Mouse (Mus musculus) MEL (cell line): ENCODE measurements around the gene Dnajc9.

Experiments used
- ETS1 ChIP-seq: IDR thresholded peaks from 2 replicates; pipeline ENCODE4 v1.6.1; 2012; ENCODE audit warnings: low read depth, mild to moderate bottlenecking, inconsistent platforms, low read length, improper control_type of control experiment, moderate library complexity
- GATA1 ChIP-seq: IDR thresholded peaks from 2 replicates; pipeline ENCODE4 v1.6.1; 2011; ENCODE audit warnings: low read depth, low read length, improper control_type of control experiment
- MAX ChIP-seq: IDR thresholded peaks from 2 replicates; pipeline ENCODE4 v1.6.1; 2011; ENCODE audit warnings: low read length, improper control_type of control experiment
- POLR2A ChIP-seq, 2 experiments: IDR thresholded peaks; 2 replicates each; pipeline ENCODE4 v1.6.1; 2011 to 2012; ENCODE audit warnings: low read length in 2 of 2, mild to moderate bottlenecking in 2 of 2, control low read depth in 1 of 2, improper control_type of control experiment in 1 of 2, low read depth in 1 of 2, moderate library complexity in 1 of 2; ENCODE audit not compliant: control insufficient read depth in 1 of 2, insufficient read depth in 1 of 2, poor library complexity in 1 of 2

GRCm38 (mm10) chr14:20345885-20346284, 42.8 kb downstream of the Dnajc9 start:
- TF ChIP-seq POLR2A (IDR thresholded peaks at IDR 0.05; ENCODE audit: control insufficient read depth in 1 of 2, insufficient read depth in 1 of 2, low read depth in 1 of 2, low read length in 2 of 2, poor library complexity in 1 of 2) (no peak), GATA1 (no peak), ETS1 (no peak), MAX (no peak)
